Mouse (Mus musculus): ENCODE results near the gene Pum2. TPM values are rescaled to one million over a fixed set of nuclear protein-coding genes. Genes with fewer than 3 reads are reported as not detected.

Pum2 gene
- total RNA-seq, 1 experiment from 2014 or later = 138 TPM

GRCm38 (mm10) chr12:8753654-8754053 lies 79.7 kb downstream of the Pum2 start:
- ATAC-seq (replicated peaks; ENCODE audit: insufficient number of reproducible peaks, low FRiP score, low TSS enrichment, poor library complexity, severe bottlenecking) = no peak

DNA sequence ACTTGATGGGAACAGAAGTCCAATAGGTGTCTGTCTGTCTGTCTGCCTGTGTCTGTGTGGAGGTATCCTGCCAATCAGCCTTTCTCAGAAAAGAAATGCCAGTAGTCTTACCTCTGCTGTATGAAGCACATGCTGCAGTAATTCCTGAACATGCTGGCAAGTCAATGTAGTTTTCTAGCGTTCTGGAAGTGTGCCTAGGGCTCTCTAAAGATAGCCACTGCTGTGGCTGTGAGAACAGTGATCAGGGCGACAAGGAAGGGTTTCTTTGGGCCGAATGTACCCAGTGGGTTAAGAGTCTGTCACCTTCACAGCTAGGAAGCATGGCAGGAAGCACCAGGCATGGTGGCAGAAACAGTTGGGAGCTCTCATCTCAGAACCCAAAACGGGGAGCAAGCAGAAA lies 80.2 kb downstream of the Pum2 start:
- no peak for ATAC-seq (replicated peaks; ENCODE audit: insufficient number of reproducible peaks, low FRiP score, low TSS enrichment, poor library complexity, severe bottlenecking)

- no peak for ATAC-seq (replicated peaks; ENCODE audit: insufficient number of reproducible peaks, low FRiP score, low TSS enrichment, poor library complexity, severe bottlenecking)
Observed at GRCm38 (mm10) chr12:8758029-8758428, 84.1 kb downstream of the Pum2 start.

GRCm38 (mm10) chr12:8759115-8759514 lies 85.2 kb downstream of the Pum2 start:
- ATAC-seq (replicated peaks; ENCODE audit: insufficient number of reproducible peaks, low FRiP score, low TSS enrichment, poor library complexity, severe bottlenecking) = no peak

GRCm38 (mm10) chr12:8759779-8760178 lies 85.8 kb downstream of the Pum2 start:
- ATAC-seq (replicated peaks; ENCODE audit: insufficient number of reproducible peaks, low FRiP score, low TSS enrichment, poor library complexity, severe bottlenecking) = no peak

GRCm38 (mm10) chr12:8760561-8760960 lies 86.6 kb downstream of the Pum2 start:
- no peak for ATAC-seq (replicated peaks; ENCODE audit: insufficient number of reproducible peaks, low FRiP score, low TSS enrichment, poor library complexity, severe bottlenecking)

DNA sequence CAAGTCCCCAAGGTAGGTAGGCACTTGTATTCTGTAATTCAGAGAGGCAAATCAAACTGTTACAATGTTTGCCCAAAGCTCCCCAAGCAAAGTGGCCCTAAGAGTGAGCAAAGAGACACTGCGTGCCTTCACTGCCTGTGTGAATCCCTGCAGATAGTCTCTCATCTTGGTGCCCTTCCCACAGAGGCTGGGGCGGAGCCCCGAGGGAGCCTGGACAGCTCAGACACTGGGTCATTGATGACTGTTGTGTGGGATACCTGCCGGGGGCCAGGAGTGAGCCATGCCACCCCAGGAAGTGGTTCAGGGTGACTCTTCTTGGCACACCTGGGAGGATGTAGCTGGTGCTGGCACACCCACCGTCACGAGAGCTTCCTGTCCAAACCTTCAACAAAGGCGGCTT lies 87.1 kb downstream of the Pum2 start:
- 0 out of 2 replicates have a peak, but pooled peaks have one; percentile 19 for ATAC-seq (replicated peaks; ENCODE audit: insufficient number of reproducible peaks, low FRiP score, low TSS enrichment, poor library complexity, severe bottlenecking)

DNA sequence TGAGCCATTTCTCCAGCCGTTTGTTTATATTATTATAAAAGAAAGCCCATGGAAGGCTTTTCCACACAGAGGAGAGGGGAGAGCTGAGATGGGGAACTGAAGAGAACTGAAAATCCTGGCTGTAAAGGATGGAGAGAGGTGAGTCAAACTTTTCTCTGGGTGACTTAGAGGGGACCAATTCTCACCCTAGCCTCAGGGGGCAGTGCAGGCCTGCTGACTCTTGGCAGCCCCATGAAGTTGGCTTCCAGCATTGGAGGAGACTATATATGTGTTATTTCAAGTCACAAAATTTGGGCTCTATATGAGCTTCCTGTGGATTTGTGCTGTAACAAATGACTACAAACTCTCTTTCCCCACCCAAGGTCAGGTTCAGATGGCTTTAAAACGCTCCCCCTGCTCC lies 88.7 kb downstream of the Pum2 start:
- no peak for ATAC-seq (replicated peaks; ENCODE audit: insufficient number of reproducible peaks, low FRiP score, low TSS enrichment, poor library complexity, severe bottlenecking)

- ATAC-seq (replicated peaks; ENCODE audit: insufficient number of reproducible peaks, low FRiP score, low TSS enrichment, poor library complexity, severe bottlenecking) = no peak
Observed at GRCm38 (mm10) chr12:8764221-8764930, 90.4 kb downstream of the Pum2 start.

DNA sequence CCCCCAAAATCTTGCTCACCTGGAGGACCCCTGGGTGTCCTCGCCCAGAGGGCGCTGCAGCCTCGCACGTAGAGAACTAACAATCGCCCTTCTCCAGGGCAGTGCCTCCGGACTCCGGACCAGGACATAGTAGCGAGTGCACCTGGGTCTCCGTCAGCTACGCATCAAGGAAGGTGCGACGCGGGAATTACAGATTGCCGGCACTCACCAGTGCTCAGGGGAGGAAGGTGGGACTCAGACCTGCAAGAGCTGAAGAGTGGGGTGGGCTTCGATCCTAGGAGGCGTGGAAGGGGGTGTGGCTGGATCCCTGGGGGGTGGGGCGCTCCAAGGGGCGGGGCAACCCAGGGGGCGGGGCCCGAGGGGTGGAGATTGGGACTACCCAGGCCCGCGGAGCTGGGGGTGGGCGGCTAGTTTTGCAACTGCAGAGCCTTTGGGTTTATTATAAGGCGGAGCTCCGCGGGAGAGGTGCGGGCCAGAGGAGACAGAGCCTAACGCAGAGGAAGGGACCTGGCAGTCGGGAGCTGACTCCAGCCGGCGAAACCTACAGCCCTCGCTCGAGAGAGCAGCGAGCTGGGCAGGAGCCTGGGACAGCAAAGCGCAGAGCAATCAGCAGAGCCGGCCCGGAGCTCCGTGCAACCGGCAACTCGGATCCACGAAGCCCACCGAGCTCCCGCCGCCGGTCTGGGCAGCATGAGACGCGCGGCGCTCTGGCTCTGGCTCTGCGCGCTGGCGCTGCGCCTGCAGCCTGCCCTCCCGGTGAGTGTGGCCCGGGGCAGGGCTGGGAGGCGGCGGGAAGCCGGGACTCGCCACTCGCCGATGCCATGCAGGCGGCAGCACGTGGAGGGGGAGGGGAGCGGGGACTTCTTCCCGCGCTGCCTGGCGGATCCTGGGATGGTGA lies 97.3 kb downstream of the Pum2 start, which contains the start of gene Sdc1:
Gene Sdc1, plus strand, starts transcription at position 378 of the 898 bp plus-strand sequence.
- peak; percentile 46; the same call in 1 of the 2 replicates for ATAC-seq (replicated peaks; ENCODE audit: insufficient number of reproducible peaks, low FRiP score, low TSS enrichment, poor library complexity, severe bottlenecking)

DNA sequence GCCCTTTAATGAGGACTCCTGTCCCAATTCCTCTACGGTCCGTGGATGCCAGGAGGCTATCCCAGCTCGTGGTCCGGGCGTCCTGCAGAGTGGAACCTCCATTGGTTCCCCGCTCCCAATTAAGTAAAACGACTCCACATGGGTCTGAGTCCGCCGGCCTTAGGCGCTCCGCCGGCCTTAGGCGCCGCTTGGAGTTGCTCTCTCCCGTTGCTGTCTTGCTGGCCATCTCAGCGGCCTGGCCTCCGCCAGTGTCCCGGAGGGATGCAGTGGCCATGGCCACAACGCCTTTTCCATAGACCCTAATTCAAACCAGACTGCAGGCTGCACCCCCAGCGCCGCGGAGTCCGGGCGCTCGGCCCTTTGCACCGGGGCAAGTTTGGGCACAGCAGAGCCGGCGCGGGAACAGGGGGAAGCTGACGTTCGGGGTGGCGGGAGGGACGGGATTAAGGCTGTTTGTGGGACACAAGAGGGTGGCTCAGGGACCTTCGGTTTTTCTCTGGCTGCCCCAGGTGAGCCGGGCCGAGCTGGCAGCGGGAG lies 98.0 kb downstream of the Pum2 start:
- ATAC-seq (replicated peaks; ENCODE audit: insufficient number of reproducible peaks, low FRiP score, low TSS enrichment, poor library complexity, severe bottlenecking) = no peak

- ATAC-seq (replicated peaks; ENCODE audit: insufficient number of reproducible peaks, low FRiP score, low TSS enrichment, poor library complexity, severe bottlenecking) = no peak
Observed at GRCm38 (mm10) chr12:8772451-8773143, 98.7 kb downstream of the Pum2 start.

GRCm38 (mm10) chr12:8773336-8773735 lies 99.4 kb downstream of the Pum2 start:
- no peak for ATAC-seq (replicated peaks; ENCODE audit: insufficient number of reproducible peaks, low FRiP score, low TSS enrichment, poor library complexity, severe bottlenecking)

GRCm38 (mm10) chr12:8774183-8774582 lies 100.2 kb downstream of the Pum2 start:
- ATAC-seq (replicated peaks; ENCODE audit: insufficient number of reproducible peaks, low FRiP score, low TSS enrichment, poor library complexity, severe bottlenecking) = no peak

DNA sequence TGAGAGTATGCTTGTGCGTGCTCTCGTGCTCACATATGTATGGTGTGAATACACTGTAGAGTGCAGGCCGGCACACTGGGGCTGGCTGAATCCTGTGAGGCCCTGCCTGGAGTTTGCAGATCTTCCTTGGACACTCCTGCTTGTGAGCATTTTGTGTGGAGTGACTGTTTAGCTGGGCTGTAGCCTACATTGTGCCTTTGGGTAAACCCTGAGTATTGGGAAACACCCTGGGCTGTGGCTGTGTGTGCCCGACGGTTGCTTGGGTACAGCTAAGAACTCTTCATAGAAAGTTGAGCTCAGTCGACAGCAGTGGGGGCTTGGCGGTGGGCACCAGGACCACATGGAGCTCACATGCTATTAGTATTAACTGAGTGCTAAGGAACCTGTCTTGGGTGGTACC lies 102.3 kb downstream of the Pum2 start:
- no peak for ATAC-seq (replicated peaks; ENCODE audit: insufficient number of reproducible peaks, low FRiP score, low TSS enrichment, poor library complexity, severe bottlenecking)

DNA sequence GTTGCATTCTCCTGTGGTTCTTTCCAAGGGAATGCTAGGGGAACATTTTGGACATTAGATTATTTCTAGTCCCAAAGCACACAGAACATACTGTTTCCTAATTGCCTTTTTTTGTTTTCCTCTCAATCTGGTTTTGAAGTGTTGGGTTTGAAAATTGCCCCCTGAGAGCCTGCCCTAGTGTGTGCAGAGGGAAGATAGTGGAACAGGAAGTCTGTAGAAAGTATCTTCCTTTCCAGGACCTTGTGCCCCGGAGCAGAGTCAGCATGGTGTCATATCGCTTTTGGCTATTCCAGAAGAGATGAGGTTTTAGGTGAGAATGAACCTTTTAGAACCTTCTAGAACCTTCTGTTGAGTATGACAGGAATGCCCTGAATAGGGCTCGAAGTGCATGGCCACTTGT lies 102.8 kb downstream of the Pum2 start:
- ATAC-seq (replicated peaks; ENCODE audit: insufficient number of reproducible peaks, low FRiP score, low TSS enrichment, poor library complexity, severe bottlenecking) = no peak

GRCm38 (mm10) chr12:8778106-8778505 lies 104.2 kb downstream of the Pum2 start:
- ATAC-seq (replicated peaks; ENCODE audit: insufficient number of reproducible peaks, low FRiP score, low TSS enrichment, poor library complexity, severe bottlenecking) = no peak

GRCm38 (mm10) chr12:8779851-8780250 lies 105.9 kb downstream of the Pum2 start:
- no peak for ATAC-seq (replicated peaks; ENCODE audit: insufficient number of reproducible peaks, low FRiP score, low TSS enrichment, poor library complexity, severe bottlenecking)

- no peak for ATAC-seq (replicated peaks; ENCODE audit: insufficient number of reproducible peaks, low FRiP score, low TSS enrichment, poor library complexity, severe bottlenecking)
Observed at GRCm38 (mm10) chr12:8781121-8781520, 107.2 kb downstream of the Pum2 start.
